Mouse (Mus musculus) kidney, postnatal 14 days (tissue): ENCODE results near the gene Gm20388.
A peak's percentile ranks its signal among the peaks of the same experiment; 100 is the strongest.

ENCODE experiments used
- DNase-seq: peaks from one replicate; pipeline ENCODE4 v3.0.0; 2022; ENCODE audit warnings: mixed read lengths

Gm20388 gene

DNA sequence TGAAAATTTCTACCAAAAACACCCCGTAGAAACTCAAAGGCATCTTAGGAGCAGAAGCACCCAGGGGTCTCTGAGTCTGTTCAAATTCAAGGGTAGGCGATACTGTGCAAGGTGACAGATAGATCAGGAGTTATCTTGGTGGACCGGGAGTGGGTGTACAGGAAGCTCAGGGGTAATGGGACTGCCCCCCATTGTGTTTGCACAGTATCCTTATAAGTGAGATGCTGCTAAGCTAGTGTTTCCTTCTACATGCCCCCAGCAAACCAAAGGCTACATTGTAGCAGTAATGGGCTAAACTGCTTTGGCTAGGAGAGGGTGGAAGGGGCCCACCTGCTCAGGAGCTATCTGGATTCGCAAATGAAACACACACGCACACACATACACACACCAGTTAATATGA lies 1250.8 kb downstream of the Gm20388 start:
- DNase-seq = no peak

DNA sequence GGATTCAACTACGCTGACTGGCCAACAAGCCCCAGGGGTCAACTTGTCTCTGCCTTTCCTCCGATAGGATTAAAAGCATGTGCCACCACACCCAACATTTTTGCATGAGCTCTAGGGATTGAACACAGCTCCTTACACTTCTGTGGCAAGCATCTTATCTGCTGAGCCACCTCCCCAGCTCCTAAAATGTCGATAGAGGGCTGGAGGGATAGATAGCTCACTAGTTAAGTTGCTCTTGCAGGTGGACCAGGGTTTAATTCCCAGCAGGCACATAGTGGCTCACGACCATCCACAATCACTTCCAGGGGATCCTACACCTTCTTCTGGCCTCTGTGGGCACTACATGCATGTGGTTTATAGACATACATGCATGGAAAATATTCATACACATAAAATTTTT lies 1251.8 kb downstream of the Gm20388 start:
- DNase-seq = no peak

DNA sequence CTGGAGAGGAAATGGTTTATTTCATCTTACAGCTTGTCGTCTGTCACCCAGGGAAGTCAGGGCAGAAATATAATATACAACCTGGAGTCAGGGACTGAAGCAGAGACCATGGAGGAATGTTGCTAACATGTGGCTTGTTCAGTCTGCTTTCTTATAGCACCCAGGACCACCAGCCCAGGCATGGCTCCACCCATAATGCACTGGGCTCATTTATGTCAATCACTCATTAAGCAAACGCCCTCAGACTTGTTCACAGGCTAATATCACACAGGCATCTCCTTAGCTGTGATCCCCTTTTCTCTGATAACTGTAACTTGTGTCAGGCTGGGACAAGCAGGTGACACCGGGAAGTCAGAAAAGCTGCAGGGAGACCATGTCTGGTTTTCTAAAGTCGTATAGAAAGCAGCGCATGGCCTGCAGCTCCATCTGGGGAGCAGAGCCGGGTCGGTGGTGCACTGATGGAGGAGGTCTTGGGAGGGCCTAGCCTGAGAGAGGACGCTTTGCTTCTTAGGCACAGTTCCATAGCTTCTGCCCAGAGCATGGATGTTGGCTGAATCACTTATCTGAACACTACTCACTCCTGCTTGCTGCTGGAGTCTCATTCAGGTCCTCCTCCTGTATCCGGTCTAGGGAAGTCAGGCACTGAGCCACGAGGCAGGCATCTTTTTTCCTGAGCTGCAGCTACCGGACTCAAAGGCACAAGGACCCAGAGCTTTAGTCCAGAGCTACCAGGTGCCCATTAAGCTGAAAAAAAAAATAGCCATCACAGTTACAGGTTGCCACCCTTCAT lies 1252.5 kb downstream of the Gm20388 start:
- no peak for DNase-seq

DNA sequence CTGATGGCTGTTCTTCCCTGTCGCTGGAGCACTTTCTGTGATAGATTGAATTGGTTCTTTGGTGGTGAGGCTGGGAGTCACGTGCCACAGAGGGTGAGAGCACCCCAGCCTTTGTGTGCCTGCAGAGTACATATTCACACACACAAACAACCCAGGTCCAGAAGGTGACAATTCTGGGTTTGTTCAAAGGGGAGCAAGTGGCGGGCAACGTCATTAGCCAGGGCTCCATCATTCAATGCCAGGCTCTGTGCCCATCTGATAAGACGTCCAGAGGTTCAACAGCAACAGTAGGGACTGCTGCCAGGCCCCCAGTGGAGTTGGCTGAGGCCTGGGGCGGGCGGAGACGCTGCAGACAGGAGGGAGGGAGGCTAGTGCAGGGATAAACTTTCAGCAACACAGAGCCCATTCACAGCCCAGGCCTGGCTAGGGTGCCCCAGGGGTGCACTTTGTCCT lies 1253.4 kb downstream of the Gm20388 start:
- DNase-seq = peak; percentile 66

DNA sequence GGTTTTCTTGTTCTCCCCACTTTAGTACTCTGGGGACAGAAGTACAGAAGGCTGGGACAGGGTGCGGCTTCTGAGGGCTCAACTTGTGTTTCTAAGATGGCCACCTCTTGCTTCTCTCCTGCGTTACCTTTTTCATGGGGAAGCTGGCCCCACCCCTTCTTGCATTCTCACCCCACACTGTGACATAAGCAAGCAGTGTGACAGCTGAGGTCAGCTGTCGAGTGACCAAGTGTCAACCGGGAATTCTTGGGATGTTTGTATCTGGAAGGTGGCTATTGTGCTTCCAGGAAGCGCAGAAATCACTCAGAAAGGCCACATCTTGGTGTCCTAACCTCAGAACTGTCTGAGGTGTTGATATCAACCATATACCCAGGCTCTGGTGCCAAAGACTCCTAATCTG lies 1257.4 kb downstream of the Gm20388 start:
- DNase-seq = no peak

DNA sequence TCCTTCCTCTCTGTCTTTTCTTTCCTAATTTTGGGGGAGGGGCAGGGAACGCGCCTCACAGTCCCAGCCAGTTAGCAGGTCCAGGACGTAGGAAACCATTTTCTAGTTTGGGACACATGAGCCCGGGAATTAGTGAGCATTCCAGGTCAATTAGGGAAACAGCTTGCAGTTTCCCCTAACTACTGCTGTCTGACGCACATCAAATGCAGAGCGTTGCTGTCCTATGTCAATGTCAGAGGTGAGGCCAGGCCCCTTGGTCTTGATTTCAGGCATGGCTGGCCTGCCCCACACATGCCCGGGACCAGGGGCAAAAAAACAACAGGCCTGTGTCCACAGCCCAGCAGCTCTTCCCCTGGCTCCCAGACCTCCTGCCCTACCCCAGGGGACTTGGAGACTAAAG lies 1259.5 kb downstream of the Gm20388 start:
- DNase-seq = no peak

DNA sequence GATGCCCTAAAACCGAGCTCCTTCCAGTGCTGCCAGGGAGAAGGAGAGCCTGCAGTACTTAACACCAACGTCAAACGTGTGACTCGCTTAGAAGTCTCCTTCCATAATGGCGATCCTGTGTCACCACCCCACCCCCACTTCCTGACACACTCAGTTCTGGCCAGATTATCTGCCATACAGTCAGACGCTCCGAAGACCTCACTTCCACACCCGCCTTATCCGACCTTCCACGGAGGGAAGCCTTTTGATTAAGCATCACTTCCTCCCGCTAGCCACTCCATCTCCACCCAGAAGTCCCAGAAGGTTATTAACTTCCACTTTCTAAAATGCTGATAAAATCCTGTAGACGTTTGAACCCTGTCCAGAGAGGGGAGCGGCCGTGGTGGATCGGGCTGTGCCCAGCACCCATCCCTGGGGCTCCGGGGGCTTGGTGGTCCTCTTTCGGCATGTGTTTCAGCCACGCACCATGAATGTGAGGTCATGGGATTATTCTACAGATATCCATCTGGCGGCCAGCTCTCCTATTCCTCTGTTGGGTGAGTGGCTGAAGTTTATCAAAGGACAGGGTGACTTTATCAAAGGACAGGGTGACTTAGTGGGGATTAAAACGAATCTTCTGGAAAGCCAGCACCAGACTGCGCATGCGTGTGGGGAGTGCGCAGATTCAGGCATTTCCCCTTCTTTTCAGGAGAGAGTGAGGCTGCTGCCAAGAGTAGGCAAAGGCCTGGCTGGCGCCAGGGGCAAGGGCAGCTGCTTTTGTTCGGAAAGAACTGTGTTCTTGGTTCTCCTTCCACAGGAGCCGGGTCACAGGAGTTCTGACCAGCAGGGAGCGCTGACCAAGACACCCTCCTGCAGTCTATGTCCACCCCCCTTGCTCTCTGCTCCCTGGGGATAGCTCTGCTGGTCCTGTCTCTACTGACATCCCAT lies 1260.2 kb downstream of the Gm20388 start:
- DNase-seq = peak; percentile 48

DNA sequence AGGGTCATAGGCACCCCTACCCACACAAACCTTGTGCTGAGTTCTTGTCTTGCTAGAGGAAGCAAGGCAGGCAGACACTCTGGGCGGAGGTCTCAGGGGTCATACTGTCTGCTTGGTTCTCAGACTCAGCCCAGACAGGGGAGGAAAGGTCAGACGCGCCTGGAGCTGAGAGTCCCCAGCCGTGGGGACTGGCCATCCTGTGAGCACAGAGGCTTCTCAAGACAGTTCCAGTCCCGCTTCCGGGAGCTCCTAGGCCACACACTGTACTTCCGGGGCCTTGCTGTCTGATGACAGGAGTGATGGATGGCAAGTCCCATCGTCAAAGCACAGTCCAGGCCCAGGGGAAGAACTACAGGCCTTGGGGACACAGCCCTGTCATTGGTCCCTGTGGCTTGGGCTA lies 1261.9 kb downstream of the Gm20388 start:
- no peak for DNase-seq

DNA sequence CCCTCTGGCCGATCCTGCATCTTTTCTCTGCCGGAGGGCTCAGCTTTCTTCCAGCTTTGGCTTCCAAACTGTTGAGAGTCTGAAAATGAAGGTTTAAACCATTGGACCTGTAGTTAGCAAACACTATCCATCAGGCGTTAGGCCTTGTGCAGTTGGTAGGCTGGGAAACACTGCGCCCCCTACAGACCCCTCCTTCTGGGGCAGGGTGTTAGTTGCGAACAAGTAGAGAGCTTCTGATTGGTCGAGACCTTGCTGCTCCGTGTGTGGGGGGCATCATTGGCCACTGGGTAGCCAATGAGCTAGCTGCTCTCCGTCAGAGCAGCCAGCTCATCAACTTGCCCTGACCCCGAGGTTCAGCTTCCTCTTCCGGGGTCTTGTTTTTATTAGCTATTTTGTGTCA lies 1263.5 kb downstream of the Gm20388 start:
- DNase-seq = peak; percentile 75

DNA sequence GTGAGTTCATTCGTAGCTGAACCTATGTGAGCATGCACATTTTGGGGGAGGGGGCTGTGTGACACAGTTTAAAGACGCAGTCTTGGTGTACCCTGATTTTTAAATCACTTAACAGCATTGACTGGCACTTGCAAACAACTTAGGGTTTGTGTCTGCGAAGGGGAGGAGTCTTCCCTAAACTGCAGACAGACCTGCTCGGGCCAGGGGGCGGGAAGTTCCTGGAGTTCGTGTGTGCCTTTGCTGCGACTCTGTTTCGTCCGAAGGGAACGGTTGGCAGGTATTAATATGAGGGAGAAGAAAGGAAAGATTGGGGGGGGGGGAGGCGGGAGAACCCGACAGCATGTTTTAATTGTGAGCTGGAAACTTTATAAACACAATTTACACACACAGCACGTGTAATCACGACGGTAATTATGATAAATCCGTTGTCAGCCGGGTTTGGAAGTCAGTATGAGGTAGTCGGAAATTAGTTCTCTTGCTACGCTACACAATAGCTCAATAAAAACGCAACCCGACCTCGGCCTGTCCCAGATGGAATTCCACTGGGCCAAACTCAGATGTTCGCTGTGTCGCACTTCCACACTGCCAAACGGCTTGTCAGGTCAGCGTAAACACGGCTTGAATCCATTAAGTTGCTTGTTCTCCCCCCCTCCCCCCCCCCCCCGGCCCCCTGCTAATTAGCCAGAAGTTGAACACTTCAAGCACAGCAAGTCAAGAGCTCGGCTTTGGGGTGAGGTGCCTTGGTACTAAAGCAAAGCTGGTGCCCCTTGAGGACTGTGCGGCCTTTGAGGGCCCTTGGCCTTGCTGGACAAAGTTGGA lies 1264.3 kb downstream of the Gm20388 start:
- DNase-seq = no peak

DNA sequence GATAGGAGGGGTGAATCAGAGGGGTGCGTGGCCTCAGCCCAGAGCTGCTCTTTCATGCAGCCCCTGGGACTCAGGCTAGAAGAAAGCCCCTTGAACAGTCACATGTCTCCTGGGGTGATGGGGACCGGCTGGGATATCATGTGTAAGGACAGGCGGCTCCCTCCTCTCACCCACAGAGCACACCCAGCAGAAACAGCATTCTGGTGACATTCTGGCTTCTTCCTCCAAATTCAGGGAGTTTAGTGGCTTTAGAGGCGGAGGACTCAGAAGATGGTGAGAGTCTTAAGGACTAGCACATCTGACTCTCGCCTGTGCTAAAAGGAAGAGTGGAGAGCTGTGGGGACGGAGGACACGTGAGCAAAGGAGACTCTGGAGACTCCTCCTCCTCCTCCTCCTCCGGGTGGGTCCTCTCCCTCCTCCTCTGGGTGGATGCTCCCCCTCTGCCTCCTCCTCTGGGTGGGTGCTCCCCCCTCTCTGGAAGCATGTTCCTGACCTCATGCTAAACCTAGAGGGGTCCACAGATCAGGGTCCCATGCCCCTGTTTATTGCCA lies 1265.0 kb downstream of the Gm20388 start:
- no peak for DNase-seq

DNA sequence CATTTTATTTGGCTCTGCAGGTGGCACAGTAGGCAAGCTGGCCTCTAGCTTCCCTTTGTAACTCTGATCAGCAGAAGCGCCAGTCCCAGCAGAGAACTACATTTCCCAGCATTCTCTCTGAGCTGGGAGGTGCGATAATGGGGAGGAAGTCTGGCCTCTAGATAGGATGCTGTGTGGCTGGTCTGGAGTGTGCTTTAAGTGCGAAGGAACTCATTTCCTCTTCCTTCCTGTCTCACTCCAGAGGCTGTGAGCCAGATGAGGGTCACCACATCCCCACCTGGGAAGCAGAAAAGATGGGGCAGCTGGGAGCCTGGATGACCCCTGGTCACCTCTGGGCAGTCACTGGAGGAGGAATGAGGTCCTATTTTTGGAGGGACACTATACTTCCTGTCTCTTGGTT lies 1265.7 kb downstream of the Gm20388 start:
- no peak for DNase-seq

DNA sequence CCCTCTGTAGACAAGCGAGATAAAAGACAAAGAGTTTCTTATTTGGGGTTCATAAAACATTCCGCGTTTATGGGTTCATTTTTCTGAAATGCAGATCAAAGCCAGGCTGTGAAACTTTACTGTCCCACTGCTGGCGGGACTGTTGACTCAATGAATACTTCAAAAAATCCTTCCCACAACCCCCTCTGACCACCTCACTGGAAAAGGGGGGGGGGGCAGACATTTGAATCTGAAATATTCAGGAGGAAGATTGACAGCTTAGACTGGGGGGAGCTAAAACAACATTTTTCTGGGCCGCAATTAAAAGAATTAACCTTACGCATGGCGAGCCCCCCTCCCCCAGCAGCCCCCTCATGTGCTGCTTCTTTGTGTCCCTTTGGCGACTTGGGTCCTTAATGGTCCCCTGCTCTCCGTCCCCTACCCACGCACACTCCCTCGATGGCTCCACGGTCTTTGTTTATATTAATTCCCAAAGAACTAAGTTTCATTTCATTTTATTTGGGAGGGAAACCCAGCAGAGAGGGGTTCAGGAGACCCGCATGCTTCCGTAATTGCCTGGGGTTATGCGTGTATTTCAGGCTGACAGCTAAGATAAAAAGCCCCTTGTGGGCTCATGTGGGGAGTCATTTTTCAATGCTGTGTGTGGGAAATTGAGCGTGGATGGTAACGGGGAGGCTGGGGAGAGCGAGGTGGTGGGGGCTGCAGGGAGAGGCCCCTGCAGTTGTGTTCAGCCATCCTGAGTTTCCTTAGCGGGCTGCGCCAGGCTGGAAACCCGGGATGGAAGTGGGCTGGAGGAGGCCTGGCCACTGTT lies 1270.0 kb downstream of the Gm20388 start:
- no peak for DNase-seq

DNA sequence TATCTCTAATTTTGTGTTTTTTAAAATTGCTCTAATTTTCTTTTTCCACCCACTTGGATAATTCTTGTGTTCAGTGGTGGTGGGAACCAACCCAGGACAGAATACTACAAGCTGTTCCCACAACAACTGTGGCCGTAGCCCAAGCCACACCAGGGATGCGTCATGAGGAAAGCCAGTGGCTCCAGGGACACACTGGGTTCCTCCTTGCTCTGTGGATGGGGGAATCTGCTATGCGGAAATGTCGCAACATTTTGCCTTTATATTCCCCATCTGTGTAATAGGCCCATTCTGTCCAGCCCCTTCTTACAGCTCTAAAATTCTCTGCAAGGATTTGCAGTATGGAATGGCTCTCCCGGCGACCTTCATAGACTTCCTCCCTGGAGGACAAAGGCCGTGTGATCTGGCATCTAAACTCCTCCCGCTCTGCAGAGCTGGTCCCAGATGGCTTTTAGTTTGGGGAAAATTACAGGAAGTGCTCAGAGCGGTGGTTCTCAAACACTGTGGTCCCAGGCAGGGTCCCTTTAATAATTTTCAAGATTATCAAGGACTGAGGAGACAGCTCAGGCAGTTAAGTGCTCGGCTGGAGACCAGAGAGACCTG lies 1270.7 kb downstream of the Gm20388 start:
- no peak for DNase-seq

DNA sequence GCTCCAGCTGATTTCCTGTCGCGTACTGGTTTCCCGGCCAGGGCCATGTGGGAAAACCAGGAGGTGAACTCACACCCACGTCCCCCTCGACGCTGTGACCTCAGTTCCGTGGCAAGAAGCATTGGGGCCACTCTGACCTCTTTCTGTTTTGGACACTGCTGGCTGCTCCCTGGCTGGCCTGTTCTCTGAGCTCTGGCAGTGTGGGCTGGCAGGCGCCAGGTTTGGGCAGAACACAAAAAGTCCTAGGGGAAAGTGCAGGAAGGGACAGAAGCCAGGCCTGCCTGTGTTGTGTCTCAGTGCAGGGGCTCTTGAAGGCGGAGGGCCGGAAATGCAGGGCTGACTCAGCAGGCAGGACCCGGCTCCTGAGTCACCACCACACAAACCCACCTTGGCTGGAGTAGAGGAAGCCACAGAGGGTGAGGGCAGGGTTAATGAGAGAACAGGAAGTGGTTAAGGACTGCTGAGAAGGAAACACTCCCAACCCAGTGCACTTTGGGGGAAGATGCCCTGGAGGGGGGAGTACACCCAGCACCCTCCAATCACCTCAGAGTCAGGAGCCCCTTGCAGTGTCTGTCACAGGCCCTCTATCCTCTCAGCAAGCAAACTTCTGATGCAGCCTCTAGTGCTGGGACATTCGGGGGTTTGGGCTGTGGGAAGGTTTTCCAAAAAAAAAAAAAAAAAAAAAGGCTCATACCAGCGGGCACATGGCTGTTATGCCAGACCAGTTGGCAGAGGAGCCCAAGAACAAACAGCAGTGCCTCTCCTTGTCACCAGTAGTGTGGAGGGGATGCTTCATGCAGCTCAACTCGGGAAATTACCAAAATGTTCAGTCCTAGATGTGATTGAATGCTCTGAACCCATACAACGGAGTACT lies 1277.1 kb downstream of the Gm20388 start:
- DNase-seq = peak; percentile 73

DNA sequence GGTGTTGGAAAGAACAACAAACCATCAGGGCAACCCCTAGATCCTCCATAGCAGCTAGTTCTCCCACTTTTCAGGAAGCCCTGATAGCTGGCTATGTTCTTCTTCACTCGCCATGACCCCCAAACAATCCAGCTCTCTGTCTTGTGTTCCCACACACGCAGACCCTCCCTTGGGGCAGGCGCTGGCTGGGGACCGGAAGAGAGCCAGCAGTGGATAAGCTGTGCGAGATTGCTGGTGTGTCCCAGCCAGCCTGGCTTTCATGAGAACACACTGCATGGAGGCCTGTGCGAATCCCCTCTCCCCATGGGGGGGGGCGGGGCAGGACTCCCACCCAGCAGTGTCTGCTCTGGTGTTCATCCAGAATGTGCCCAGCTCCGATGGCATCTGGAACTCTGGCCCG lies 1278.4 kb downstream of the Gm20388 start:
- DNase-seq = no peak

DNA sequence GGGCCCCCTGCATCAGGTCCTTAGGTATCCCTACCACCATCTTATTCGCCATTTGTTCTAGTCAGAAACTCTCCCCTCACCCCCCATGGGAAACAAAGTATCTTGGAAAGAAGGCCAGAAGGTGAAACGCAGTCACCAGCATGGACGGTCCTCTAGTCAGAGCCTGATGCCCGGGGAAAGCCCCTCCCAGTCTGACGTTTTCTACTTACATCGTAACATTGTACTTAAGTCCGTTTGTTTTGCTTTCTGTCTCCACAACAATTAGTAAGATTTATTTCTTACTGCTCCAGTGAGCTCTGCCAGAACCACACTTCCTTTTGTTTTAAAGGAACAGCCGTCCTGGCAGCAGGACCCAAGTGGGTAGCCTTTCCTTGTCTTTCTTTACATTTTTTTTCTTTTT lies 1281.8 kb downstream of the Gm20388 start:
- DNase-seq = peak; percentile 78

DNA sequence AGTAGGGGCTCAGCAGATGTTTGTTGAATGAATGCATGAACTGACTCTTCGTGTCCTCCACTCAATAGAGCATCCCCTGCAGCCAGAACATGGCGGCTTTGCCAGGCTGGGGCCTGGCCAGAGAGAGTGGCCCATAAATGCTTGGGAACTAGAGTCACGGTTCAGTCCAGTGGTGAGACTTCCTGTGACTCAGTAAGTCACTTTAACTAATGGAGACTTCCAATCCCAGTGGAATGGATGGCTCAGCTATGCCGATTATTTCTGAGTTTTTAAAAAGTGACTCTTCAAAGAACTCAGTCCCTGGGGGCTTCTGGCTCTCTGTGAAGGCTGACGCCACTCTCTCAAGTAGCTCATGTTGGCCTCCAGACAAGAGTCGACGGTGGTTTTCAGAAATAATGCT lies 1285.3 kb downstream of the Gm20388 start:
- DNase-seq = no peak

DNA sequence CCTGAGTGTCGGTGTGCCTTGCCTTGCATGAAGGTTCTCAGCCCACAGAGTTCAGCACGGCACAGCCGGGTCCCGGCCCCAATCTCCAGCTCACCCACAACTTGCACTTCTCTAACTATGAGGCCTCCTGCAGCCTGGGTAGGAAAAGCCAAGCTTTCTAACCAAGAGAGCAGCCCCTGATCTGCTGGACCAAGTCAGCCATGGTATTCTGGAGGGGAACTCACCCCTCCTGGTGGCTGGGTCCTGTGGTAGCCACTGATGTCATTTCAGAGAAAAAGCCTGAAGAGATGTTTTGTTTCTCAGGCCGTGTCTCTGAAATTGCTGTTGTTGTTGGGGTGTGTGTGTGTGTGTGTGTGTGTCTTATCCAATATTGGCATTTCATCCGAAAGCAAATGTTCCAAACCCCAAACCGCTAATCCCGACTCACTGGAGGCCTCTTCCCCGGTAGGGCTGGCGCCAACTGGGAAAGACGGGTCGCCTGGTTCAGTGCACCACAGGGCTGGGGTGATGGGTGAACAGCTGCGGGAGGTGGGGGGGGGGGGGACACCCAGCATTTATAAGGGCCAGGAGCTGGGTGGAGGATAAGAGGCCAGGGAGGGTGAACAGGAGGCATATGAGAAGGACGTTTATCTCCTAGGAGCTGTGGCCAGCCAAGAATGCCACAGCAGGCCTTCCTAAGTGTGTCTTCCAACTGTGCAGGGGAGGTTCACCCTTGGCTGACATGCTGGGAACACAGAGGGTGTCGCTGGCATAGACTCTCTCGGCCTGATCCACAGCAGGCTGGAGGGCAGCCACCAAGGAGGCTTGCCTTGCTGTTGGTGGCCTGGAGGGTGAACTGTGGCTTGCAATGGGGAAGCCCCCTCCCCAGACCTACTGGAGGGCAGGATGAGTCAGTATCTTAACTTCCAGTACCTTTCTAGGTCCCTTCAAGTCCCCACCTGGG lies 1286.4 kb downstream of the Gm20388 start:
- no peak for DNase-seq
